Mouse (Mus musculus): ENCODE results near the gene Ephb2.

Ephb2 gene

GRCm38 (mm10) chr4:136835621-136836386 is at the start of gene Ephb2:
Gene Ephb2 (minus strand): TSS chr4:136835988.
- DNase-seq = peak; percentile 80

GRCm38 (mm10) chr4:136878601-136879000 is 42.8 kb upstream of the Ephb2 start:
- no peak for DNase-seq

- no peak for DNase-seq
These were observed 42.4 kb upstream of the Ephb2 start for GRCm38 (mm10) chr4:136878171-136878570.

- peak; percentile 60 for DNase-seq
These were observed 41.2 kb upstream of the Ephb2 start for GRCm38 (mm10) chr4:136876971-136877370.

GRCm38 (mm10) chr4:136875012-136875411 is 39.2 kb upstream of the Ephb2 start:
- DNase-seq = no peak

GRCm38 (mm10) chr4:136868371-136868770 is 32.6 kb upstream of the Ephb2 start:
- DNase-seq = no peak

GRCm38 (mm10) chr4:136867690-136868345 is 32.0 kb upstream of the Ephb2 start:
- no peak for DNase-seq

- no peak for DNase-seq
These were observed 29.7 kb upstream of the Ephb2 start for GRCm38 (mm10) chr4:136865531-136865930.

- DNase-seq = no peak
These were observed 29.1 kb upstream of the Ephb2 start for GRCm38 (mm10) chr4:136864751-136865470.

GRCm38 (mm10) chr4:136863517-136863916 is 27.7 kb upstream of the Ephb2 start:
- DNase-seq = no peak

GRCm38 (mm10) chr4:136862411-136862810 is 26.6 kb upstream of the Ephb2 start:
- no peak for DNase-seq

GRCm38 (mm10) chr4:136861806-136862205 is 26.0 kb upstream of the Ephb2 start:
- DNase-seq = no peak

GRCm38 (mm10) chr4:136860022-136860421 is 24.2 kb upstream of the Ephb2 start:
- DNase-seq = no peak

- no peak for DNase-seq
These were observed 19.3 kb upstream of the Ephb2 start for GRCm38 (mm10) chr4:136855081-136855480.

- DNase-seq = no peak
These were observed 17.2 kb upstream of the Ephb2 start for GRCm38 (mm10) chr4:136852989-136853388.

GRCm38 (mm10) chr4:136852119-136852518 is 16.3 kb upstream of the Ephb2 start:
- DNase-seq = no peak

GRCm38 (mm10) chr4:136848565-136848964 is 12.8 kb upstream of the Ephb2 start:
- DNase-seq = no peak

GRCm38 (mm10) chr4:136847166-136847565 is 11.4 kb upstream of the Ephb2 start:
- DNase-seq = no peak

GRCm38 (mm10) chr4:136842802-136843201 is 7.0 kb upstream of the Ephb2 start:
- no peak for DNase-seq

GRCm38 (mm10) chr4:136842033-136842432 is 6.2 kb upstream of the Ephb2 start:
- no peak for DNase-seq

- peak; percentile 87 for DNase-seq
These were observed 5.3 kb upstream of the Ephb2 start for GRCm38 (mm10) chr4:136841056-136841455.

GRCm38 (mm10) chr4:136838462-136838861 is 2.7 kb upstream of the Ephb2 start:
- no peak for DNase-seq

GRCm38 (mm10) chr4:136838026-136838425 is 2.2 kb upstream of the Ephb2 start:
- no peak for DNase-seq
